Mouse (Mus musculus) liver, postnatal 0 days (tissue): ENCODE data around the gene Hmbs.

ENCODE experiments used
- CTCF ChIP-seq: sonication (generic); IDR thresholded peaks from 2 replicates; pipeline ENCODE4 v1.5.1; 2016; ENCODE audit warnings: antibody characterized with exemption, low read depth
- EP300 ChIP-seq: IDR thresholded peaks from 2 replicates; pipeline ENCODE4 v1.6.1; 2016; ENCODE audit warnings: antibody characterized with exemption, low read depth, mild to moderate bottlenecking

GRCm38 (mm10) chr9:44287401-44288075 is 56.5 kb downstream of the Hmbs start:
- TF ChIP-seq CTCF: no peak
- no peak for TF ChIP-seq EP300
